Mouse (Mus musculus) lung, postnatal 36 days (tissue): Measurements from ENCODE around the gene Sstr2.

ENCODE experiments used
- DNase-seq: peaks from one replicate; pipeline ENCODE4 v3.0.0; 2022; ENCODE audit warnings: mixed read lengths

Sstr2 gene

DNA sequence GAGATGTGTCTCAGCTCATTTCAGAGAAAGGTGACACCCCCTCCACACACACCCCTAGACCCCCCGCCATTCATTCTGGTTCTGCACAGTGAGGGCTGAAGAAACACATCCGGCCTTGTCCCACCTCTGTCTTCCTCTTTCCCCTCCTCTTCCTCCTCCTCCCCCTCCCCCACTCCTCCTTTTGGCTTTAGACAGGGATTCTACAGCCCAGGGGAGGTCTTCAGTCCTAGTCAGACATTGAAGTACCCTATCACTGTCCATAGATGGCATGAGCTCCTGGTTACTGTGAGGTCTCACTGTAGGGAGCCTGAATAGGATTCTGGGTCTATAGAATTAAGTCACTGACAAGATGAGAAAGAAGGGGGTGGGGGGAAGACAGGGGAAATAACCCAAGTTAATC is 1.9 kb downstream of the Sstr2 start:
- no peak for DNase-seq

- no peak for DNase-seq
Measured at GRCm38 (mm10) chr11:113622028-113622427, 2.9 kb downstream of the Sstr2 start.

DNA sequence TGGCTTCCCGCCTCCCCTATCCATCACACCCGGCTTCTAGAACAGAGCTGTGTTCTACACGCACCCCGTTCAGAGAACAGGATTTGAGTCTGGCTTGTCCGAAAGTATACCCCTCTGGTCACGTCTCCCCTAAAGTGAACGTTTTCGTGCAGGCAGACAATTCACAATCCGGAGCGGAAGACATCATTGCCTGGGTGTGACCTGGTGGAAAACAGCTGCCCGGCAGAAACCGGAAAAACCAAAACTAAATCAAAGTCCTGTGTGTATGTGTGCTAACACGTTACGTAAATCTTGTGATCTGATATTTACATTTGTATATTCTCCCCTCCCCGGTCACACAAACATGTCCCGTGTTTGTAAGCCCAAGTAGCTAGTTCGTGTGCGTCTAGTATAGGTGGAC is 6.3 kb downstream of the Sstr2 start:
- DNase-seq, result no peak

GRCm38 (mm10) chr11:113627785-113628184 is 8.6 kb downstream of the Sstr2 start:
- peak; percentile 37 for DNase-seq

- no peak for DNase-seq
Measured at GRCm38 (mm10) chr11:113630642-113631041, 11.5 kb downstream of the Sstr2 start.

DNA sequence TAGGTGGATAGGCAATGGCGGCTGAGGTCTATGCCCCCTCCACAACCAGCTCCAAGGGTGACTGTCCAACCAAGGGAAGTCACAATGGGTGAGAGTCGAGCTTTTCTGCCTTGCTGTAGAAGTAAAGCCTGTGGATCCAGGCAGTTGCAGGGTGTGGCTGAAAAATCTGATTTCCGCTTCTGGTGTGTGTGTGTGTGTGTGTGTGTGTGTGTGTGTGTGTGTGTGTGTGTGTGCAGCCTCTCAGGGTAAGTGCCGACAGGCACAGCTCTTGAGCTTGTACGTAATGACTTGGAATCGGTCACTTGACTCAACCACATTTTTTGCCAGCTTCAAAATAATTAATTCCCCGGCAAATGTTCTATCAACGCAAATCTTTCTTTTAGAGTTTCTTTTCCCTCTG is 12.2 kb downstream of the Sstr2 start:
- peak; percentile 42 for DNase-seq

DNA sequence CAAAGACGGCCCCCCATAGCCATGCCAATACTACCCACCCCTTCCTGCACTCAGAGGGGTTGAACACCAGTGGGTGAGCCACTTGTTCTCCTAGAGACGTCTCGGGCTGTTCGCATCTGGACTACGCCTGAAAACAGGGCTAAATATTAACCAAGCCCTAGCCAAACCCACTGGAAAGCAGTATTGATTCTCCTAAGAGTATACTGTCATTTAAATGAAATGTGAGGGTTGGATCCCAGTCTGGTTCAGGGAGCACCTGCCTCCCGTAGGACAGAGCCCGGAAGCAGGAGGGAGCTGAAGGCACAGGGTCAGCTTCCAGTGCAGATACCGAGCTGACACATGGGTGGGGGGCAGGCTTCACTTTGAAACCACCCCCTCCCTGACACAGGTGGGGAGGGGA is 12.7 kb downstream of the Sstr2 start:
- no peak for DNase-seq

- DNase-seq, result no peak
Measured at GRCm38 (mm10) chr11:113632303-113632702, 13.2 kb downstream of the Sstr2 start.

GRCm38 (mm10) chr11:113633398-113633797 is 14.3 kb downstream of the Sstr2 start:
- no peak for DNase-seq

GRCm38 (mm10) chr11:113634699-113635121 is 15.6 kb downstream of the Sstr2 start:
- no peak for DNase-seq

GRCm38 (mm10) chr11:113638680-113639079 is 19.5 kb downstream of the Sstr2 start:
- DNase-seq, result no peak

DNA sequence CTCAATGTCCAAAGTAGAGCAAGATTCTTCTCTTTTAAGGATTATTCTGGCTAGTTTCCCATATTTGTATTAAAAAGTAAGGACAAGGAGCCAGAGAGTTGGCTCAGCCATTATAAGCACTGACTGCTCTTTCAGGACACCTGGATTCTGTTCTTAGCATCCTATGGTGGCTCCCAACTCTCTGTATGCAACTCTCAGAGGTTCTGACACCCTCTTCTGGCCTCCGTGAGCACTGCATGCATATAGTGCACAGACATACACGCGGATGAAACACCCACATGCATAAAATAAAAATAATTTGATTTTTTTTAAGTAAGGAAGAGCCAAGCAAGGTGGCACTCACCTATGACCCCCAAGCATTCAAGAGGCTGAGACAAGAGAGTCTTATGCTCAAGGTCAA is 26.0 kb downstream of the Sstr2 start:
- no peak for DNase-seq

- peak; percentile 81 for DNase-seq
Measured at GRCm38 (mm10) chr11:113648152-113648551, 29.0 kb downstream of the Sstr2 start.

GRCm38 (mm10) chr11:113648690-113649352 is 29.7 kb downstream of the Sstr2 start, which contains the start of gene Cog1:
Cog1 (plus strand) TSS chr11:113649169.
- no peak for DNase-seq

DNA sequence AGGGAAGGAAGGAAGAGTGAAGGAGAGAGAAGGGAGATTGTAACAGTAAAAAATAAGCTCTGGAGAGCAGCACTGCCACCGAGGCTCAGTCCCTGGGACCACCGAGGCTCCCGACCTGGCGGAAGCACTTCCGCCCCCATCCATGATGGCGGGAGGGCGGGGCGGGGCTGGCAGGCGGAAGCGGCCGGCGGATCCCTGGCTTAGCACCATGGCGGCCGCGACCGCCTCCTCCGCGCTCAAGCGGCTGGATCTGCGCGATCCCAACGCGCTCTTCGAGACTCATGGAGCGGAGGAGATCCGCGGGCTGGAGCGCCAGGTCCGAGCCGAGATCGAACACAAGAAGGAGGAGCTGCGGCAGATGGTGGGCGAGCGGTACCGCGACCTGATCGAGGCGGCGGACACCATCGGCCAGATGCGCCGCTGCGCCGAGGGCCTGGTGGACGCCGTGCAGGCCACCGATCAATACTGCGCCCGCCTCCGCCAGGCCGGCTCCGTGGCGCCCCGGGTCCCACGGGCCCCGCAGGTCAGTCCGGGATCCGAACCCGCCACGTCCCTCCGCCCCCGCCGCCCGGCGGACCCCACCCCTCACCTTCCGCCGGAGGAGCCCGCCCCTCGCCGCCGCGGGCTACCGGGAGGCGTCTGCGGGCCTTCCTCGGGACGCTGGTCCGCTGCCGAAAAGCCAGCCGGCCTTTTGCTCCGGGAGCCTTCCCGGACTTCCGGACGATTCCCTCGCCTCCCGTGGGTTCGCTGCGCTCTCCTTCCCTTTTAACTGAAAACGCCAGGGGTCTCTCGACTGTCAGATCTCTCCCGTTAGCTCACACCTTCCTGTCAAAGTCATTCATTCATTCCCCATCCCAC is 30.4 kb downstream of the Sstr2 start, which contains the start of gene Slc39a11:
Gene Slc39a11 (minus strand): TSS at position 727 of the 858 bp plus-strand sequence.
- peak; percentile 65 for DNase-seq

GRCm38 (mm10) chr11:113651206-113651906 is 32.2 kb downstream of the Sstr2 start:
- no peak for DNase-seq

- DNase-seq, result peak; percentile 41
Measured at GRCm38 (mm10) chr11:113651907-113652273, 32.7 kb downstream of the Sstr2 start.

GRCm38 (mm10) chr11:113652516-113652915 is 33.4 kb downstream of the Sstr2 start:
- DNase-seq, result no peak

DNA sequence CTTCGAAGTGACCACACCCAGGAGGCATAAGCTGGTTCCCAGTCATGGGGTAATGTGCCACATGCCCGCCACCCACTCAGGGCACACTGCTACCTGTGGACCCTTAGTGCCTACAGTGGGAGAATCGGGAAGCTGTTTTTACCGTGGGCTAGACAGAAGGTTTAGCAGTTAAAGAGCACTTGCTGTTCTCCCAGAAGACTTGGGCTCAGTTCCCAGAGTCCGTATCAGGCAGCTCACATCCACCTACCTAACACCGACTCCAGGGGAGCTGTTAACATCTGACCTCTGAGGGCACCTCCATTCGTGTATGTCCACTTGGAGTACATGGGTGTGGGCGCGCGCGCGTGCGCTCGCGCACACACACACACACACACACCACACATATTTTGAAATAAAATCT is 35.0 kb downstream of the Sstr2 start:
- no peak for DNase-seq

- DNase-seq, result peak; percentile 39
Measured at GRCm38 (mm10) chr11:113654561-113655270, 35.6 kb downstream of the Sstr2 start.

GRCm38 (mm10) chr11:113656511-113656932 is 37.4 kb downstream of the Sstr2 start:
- DNase-seq, result no peak

GRCm38 (mm10) chr11:113657221-113657620 is 38.1 kb downstream of the Sstr2 start:
- DNase-seq, result no peak

- DNase-seq, result no peak
Measured at GRCm38 (mm10) chr11:113658319-113658718, 39.2 kb downstream of the Sstr2 start.
